In genomic region chr12:31444131-31444546, GRCm38 (mm10) we compare ENCODE assay signal across 8 mouse cellular contexts. TPM values are rescaled to one million over a fixed set of nuclear protein-coding genes. Genes with fewer than 3 reads are reported as not detected.
DNase-seq lines count a peak whose midpoint lies in the region; ATAC-seq and TF ChIP-seq lines count a peak whose summit lies in the region.

No protein-coding gene starts in this region.

- TF ChIP-seq CTCF in liver, postnatal 0 days (IDR thresholded peaks at IDR 0.05; ENCODE audit: low read depth), result no peak

- TF ChIP-seq EP300 in liver, postnatal 0 days (IDR thresholded peaks at IDR 0.05; ENCODE audit: low read depth), result no peak

- peaks cover 5% of the 10 kb centered on the region; the same call in 1 of the 2 replicates for H3K27me3 ChIP-seq in liver, postnatal 0 days (ENCODE audit: insufficient read depth, low read length)

- DNase-seq in cerebellum, postnatal 10 days, result peak; percentile 11 to 25
- DNase-seq in cerebellum, adult 11 months, result no peak
- peak; percentile 26 for DNase-seq in c-Kit-positive CD71-negative TER-119-negative erythroid progenitor cells, embryonic 14.5 days (ENCODE audit: low read depth)
- DNase-seq in heart, postnatal 14 days, result peak; percentile 1 to 13
- DNase-seq in liver, postnatal 0 days, result peak; percentile 27
- peak; percentile 73 for DNase-seq in retina, postnatal 1 day
- no peak for DNase-seq in testis, postnatal 14 days (ENCODE audit: low spot score)
- DNase-seq in spleen, adult 18-20 months, result no peak

- no peaks in the 10 kb centered on the region for H3K9me3 ChIP-seq in liver, postnatal 0 days (ENCODE audit: low read length)

- intact Hi-C loops in heart, postnatal 14 days (cut with DNase I), result no loop called here

- H3K4me3 ChIP-seq in liver, postnatal 0 days (ENCODE audit: low read depth, low read length), result no peak overlapping the region

- peaks cover 3% of the 10 kb centered on the region; the same call in 1 of the 2 replicates for H3K4me1 ChIP-seq in liver, postnatal 0 days (ENCODE audit: insufficient read depth)

- no peak overlapping the region for H3K9ac ChIP-seq in liver, postnatal 0 days (replicated peaks)

- no peaks in the 10 kb centered on the region for H3K36me3 ChIP-seq in liver, postnatal 0 days (replicated peaks; ENCODE audit: insufficient read depth, low read length)

- no peak overlapping the region for H3K27ac ChIP-seq in liver, postnatal 0 days (ENCODE audit: low read depth)

- ATAC-seq in liver, postnatal 0 days, result no peak

- WGBS in liver, postnatal 0 days (ENCODE audit: insufficient replicate concordance), result 2% methylated on average over 11 of the region's 11 CpGs

- H3K4me2 ChIP-seq in liver, postnatal 0 days (ENCODE audit: low read depth, low read length), result peak overlapping the region; percentile 50

RNA-seq across cellular contexts. Expression of gene Slc26a3, which starts 53.5 kb away (rescaled TPM):
- 1 to 10 TPM; 1.1 to 2.0 TPM for total RNA-seq in heart, postnatal 14 days (2021)
- polyA plus RNA-seq in liver, postnatal 0 days (2015; fragmentation: Nextera tagmentation; extraction: Ambion mirVana), result 0.07 and 0.09 TPM in 2 replicates

RNA-seq across cellular contexts. Expression of gene Cbll1, which starts 55.3 kb away (rescaled TPM):
- 10 to 100 TPM; 10.5 to 11.4 TPM for total RNA-seq in heart, postnatal 14 days (2021)
- polyA plus RNA-seq in liver, postnatal 0 days (2015; fragmentation: Nextera tagmentation; extraction: Ambion mirVana), result 3.4 and 3.8 TPM in 2 replicates

Comparison
In these comparisons a context has a peak if more than half of its experiments do, and no peak if none do; other contexts are left out.
1. DNase-seq: peak in cerebellum, postnatal 10 days (2 of 2), c-Kit-positive CD71-negative TER-119-negative erythroid progenitor cells, embryonic 14.5 days (single experiment), heart, postnatal 14 days (2 of 2), liver, postnatal 0 days (single experiment) and retina, postnatal 1 day (single experiment); none in cerebellum, adult 11 months (single experiment), testis, postnatal 14 days (single experiment) and spleen, adult 18-20 months (0 of 2).